Mouse (Mus musculus): ENCODE measurements around the gene Prlr. TPM values are rescaled to one million over a fixed set of nuclear protein-coding genes. Genes with fewer than 3 reads are reported as not detected.

The Prlr gene
- total RNA-seq, 2 experiments from 2014 or later = 0.03 to 0.50 TPM

- TF ChIP-seq CTCF (IDR thresholded peaks at IDR 0.05) = no peak
- no peak overlapping the region for H3K27ac ChIP-seq
- DNase-seq = no peak
- H3K4me3 ChIP-seq = no peak overlapping the region
- intact Hi-C loops (cut with DNase I) = no loop called here
These were observed 63.3 kb downstream of the Prlr start for GRCm38 (mm10) chr15:10240228-10240795.

- H3K4me3 ChIP-seq = no peak overlapping the region
- no peak for DNase-seq
- TF ChIP-seq CTCF (IDR thresholded peaks at IDR 0.05) = no peak
- intact Hi-C loops (cut with DNase I) = no loop called here
- no peak overlapping the region for H3K27ac ChIP-seq
These were observed 65.2 kb downstream of the Prlr start for GRCm38 (mm10) chr15:10242250-10242649.

- peak; percentile 35 for DNase-seq
- Histone ChIP-seq H3K4me3 (no peak overlapping the region), H3K27ac (no peak overlapping the region)
- no peak for TF ChIP-seq CTCF (IDR thresholded peaks at IDR 0.05)
- intact Hi-C loops (cut with DNase I) = no loop called here
These were observed 72.2 kb downstream of the Prlr start for GRCm38 (mm10) chr15:10249285-10249684.

- no peak for TF ChIP-seq CTCF (IDR thresholded peaks at IDR 0.05)
- Histone ChIP-seq H3K27ac (no peak overlapping the region), H3K4me3 (no peak overlapping the region)
- DNase-seq = no peak
- intact Hi-C loops (cut with DNase I) = no loop called here
These were observed 73.7 kb downstream of the Prlr start for GRCm38 (mm10) chr15:10250784-10251183.

- Histone ChIP-seq H3K27ac (no peak overlapping the region), H3K4me3 (no peak overlapping the region)
- no peak for DNase-seq
- intact Hi-C loops (cut with DNase I) = no loop called here
- TF ChIP-seq CTCF (IDR thresholded peaks at IDR 0.05) = no peak
These were observed 75.5 kb downstream of the Prlr start for GRCm38 (mm10) chr15:10252526-10252925.

GRCm38 (mm10) chr15:10262219-10262618 lies 85.2 kb downstream of the Prlr start:
- no peak overlapping the region for H3K4me3 ChIP-seq
- no peak overlapping the region for H3K27ac ChIP-seq
- TF ChIP-seq CTCF (IDR thresholded peaks at IDR 0.05) = no peak
- intact Hi-C loops (cut with DNase I) = no loop called here
- no peak for DNase-seq

- TF ChIP-seq CTCF (IDR thresholded peaks at IDR 0.05) = no peak
- intact Hi-C loops (cut with DNase I) = no loop called here
These were observed 85.6 kb downstream of the Prlr start for GRCm38 (mm10) chr15:10262641-10263040.

GRCm38 (mm10) chr15:10263420-10263819 lies 86.4 kb downstream of the Prlr start:
- H3K27ac ChIP-seq = no peak overlapping the region
- no peak for DNase-seq
- H3K4me3 ChIP-seq = no peak overlapping the region
- TF ChIP-seq CTCF (IDR thresholded peaks at IDR 0.05) = no peak
- intact Hi-C loops (cut with DNase I) = no loop called here

More at GRCm38 (mm10) chr15:10262641-10263040, 85.6 kb downstream of the Prlr start:
- no peak for DNase-seq
- Histone ChIP-seq H3K27ac (no peak overlapping the region), H3K4me3 (no peak overlapping the region)

- intact Hi-C loops (cut with DNase I) = no loop called here
These were observed 87.8 kb downstream of the Prlr start for GRCm38 (mm10) chr15:10264885-10265284.

GRCm38 (mm10) chr15:10267251-10267650 lies 90.2 kb downstream of the Prlr start:
- Histone ChIP-seq H3K4me3 (no peak overlapping the region), H3K27ac (no peak overlapping the region)
- intact Hi-C loops (cut with DNase I) = no loop called here
- no peak for DNase-seq
- TF ChIP-seq CTCF (IDR thresholded peaks at IDR 0.05) = no peak

More at GRCm38 (mm10) chr15:10264885-10265284, 87.8 kb downstream of the Prlr start:
- Histone ChIP-seq H3K27ac (no peak overlapping the region), H3K4me3 (no peak overlapping the region)
- no peak for TF ChIP-seq CTCF (IDR thresholded peaks at IDR 0.05)
- no peak for DNase-seq

GRCm38 (mm10) chr15:10276386-10276785 lies 99.3 kb downstream of the Prlr start:
- no peak for DNase-seq
- no peak overlapping the region for H3K27ac ChIP-seq
- no peak overlapping the region for H3K4me3 ChIP-seq
- no peak for TF ChIP-seq CTCF (IDR thresholded peaks at IDR 0.05)
- intact Hi-C loops (cut with DNase I) = no loop called here

GRCm38 (mm10) chr15:10277461-10277860 lies 100.4 kb downstream of the Prlr start:
- intact Hi-C loops (cut with DNase I) = no loop called here

GRCm38 (mm10) chr15:10281546-10281945 lies 104.5 kb downstream of the Prlr start:
- Histone ChIP-seq H3K27ac (no peak overlapping the region), H3K4me3 (no peak overlapping the region)
- no peak for DNase-seq
- no peak for TF ChIP-seq CTCF (IDR thresholded peaks at IDR 0.05)
- intact Hi-C loops (cut with DNase I) = no loop called here

More at GRCm38 (mm10) chr15:10277461-10277860, 100.4 kb downstream of the Prlr start:
- no peak overlapping the region for H3K4me3 ChIP-seq
- H3K27ac ChIP-seq = no peak overlapping the region
- no peak for TF ChIP-seq CTCF (IDR thresholded peaks at IDR 0.05)
- DNase-seq = no peak

- no peak for TF ChIP-seq CTCF (IDR thresholded peaks at IDR 0.05)
- Histone ChIP-seq H3K27ac (no peak overlapping the region), H3K4me3 (no peak overlapping the region)
- DNase-seq = no peak
- intact Hi-C loops (cut with DNase I) = no loop called here
These were observed 106.6 kb downstream of the Prlr start for GRCm38 (mm10) chr15:10283661-10284060.

Data from gastrocnemius, adult 2 months (tissue).